Mouse (Mus musculus) kidney, adult 18-20 months (tissue): ENCODE measurements around the gene Rps19bp1.

Source experiments
- DNase-seq: peaks from one replicate; pipeline ENCODE4 v3.0.0; 2021

The Rps19bp1 gene

GRCm38 (mm10) chr15:80256656-80257601 is 7.2 kb downstream of the Rps19bp1 start:
- no peak for DNase-seq

GRCm38 (mm10) chr15:80256242-80256641 is 7.9 kb downstream of the Rps19bp1 start:
- peak; percentile 24 for DNase-seq

- peak; percentile 78 for DNase-seq
These were observed 8.4 kb downstream of the Rps19bp1 start for GRCm38 (mm10) chr15:80255646-80256121.

GRCm38 (mm10) chr15:80254847-80255645 is 9.1 kb downstream of the Rps19bp1 start, which contains the start of gene Atf4:
Gene Atf4 (plus strand): TSS chr15:80255184.
- peak; percentile 98 for DNase-seq

GRCm38 (mm10) chr15:80254207-80254606 is 9.9 kb downstream of the Rps19bp1 start:
- peak; percentile 10 for DNase-seq

GRCm38 (mm10) chr15:80253530-80253929 is 10.6 kb downstream of the Rps19bp1 start:
- no peak for DNase-seq

- no peak for DNase-seq
These were observed 13.5 kb downstream of the Rps19bp1 start for GRCm38 (mm10) chr15:80250586-80250985.

GRCm38 (mm10) chr15:80249672-80250071 is 14.4 kb downstream of the Rps19bp1 start:
- DNase-seq = no peak

GRCm38 (mm10) chr15:80248596-80248995 is 15.5 kb downstream of the Rps19bp1 start:
- no peak for DNase-seq

GRCm38 (mm10) chr15:80248135-80248534 is 16.0 kb downstream of the Rps19bp1 start:
- DNase-seq = no peak

- no peak for DNase-seq
These were observed 28.6 kb downstream of the Rps19bp1 start, which contains the start of gene AC140267.1 for GRCm38 (mm10) chr15:80235535-80235934. Gene AC140267.1 (plus strand): TSS chr15:80235835.

- peak; percentile 99 for DNase-seq
These were observed 30.2 kb downstream of the Rps19bp1 start, which contains the start of gene Mief1 for GRCm38 (mm10) chr15:80233733-80234509. Gene Mief1 (plus strand): TSS chr15:80234018.

GRCm38 (mm10) chr15:80233053-80233452 is 31.1 kb downstream of the Rps19bp1 start:
- DNase-seq = no peak

GRCm38 (mm10) chr15:80232331-80232730 is 31.8 kb downstream of the Rps19bp1 start:
- DNase-seq = no peak

- no peak for DNase-seq
These were observed 35.9 kb downstream of the Rps19bp1 start for GRCm38 (mm10) chr15:80228071-80228800.

- peak; percentile 70 for DNase-seq
These were observed 38.3 kb downstream of the Rps19bp1 start for GRCm38 (mm10) chr15:80225796-80226195.

- peak; percentile 76 for DNase-seq
These were observed 38.9 kb downstream of the Rps19bp1 start for GRCm38 (mm10) chr15:80225208-80225607.

- no peak for DNase-seq
These were observed 40.4 kb downstream of the Rps19bp1 start for GRCm38 (mm10) chr15:80223751-80224150.

- DNase-seq = no peak
These were observed 43.1 kb downstream of the Rps19bp1 start for GRCm38 (mm10) chr15:80221031-80221430.

- no peak for DNase-seq
These were observed 44.1 kb downstream of the Rps19bp1 start for GRCm38 (mm10) chr15:80219705-80220657.
